Mouse (Mus musculus) heart, postnatal 0 days (tissue): ENCODE data around the gene Wdr75.

Source experiments
- CTCF ChIP-seq: IDR thresholded peaks from 2 replicates; pipeline ENCODE4 v1.5.1; 2016; ENCODE audit warnings: antibody characterized with exemption, control low read depth, low read depth
- EP300 ChIP-seq: IDR thresholded peaks from 2 replicates; pipeline ENCODE4 v1.6.1; 2016; ENCODE audit warnings: antibody characterized with exemption, low read depth

- no peak for TF ChIP-seq EP300
- TF ChIP-seq CTCF, result no peak
Observed at GRCm38 (mm10) chr1:45769321-45769720, 25.6 kb upstream of the Wdr75 start.
